Mouse (Mus musculus): ENCODE measurements at regions not wholly inside any gene's neighbourhood (a gene's known extent, or its start where the extent isn't known, plus 50 kb on each side); places are given as distances from the start of the nearest gene placed in this dataset.

DNA sequence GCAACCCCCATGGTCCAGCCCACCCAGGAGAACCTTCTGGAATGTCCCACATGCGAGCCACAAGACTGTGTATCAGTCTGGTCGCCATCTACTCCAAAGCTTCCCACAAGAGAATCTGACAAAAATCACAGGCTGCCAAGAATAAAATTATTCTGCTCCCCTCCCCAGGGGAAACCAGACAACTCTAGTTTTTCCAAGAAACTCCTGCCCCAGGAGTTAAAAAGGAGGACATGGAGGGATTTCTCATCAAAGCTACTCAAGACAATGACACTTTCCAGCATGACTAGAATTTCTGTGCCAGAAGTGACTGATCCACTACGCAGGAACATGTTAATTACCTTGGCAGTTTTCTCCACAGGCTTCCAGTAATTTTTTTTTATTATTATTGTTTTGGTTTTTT lies 98.4 kb downstream of the Psmg1 start:
- DNase-seq (ENCODE audit: inconsistent age in 2 of 2, low spot score in 1 of 2): no peak

DNA sequence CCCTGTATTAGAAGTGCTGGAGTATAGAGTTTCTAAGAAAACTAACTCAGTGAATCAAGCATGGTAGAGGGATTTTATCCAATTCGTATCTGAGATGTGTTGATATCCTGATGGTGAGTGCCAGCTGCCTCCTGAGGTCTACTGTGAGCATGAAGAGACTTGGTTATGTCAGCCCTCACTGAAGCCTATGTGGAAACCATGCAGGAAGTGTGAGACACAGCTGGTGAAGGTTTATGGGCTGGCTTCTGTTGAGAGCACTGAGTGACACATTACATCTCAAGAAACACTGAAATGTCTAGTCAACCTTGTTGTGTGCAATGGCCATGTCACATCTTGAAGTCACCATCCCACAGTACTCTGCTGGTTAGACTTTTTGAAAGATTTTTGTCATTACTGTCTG lies 104.6 kb downstream of the Psmg1 start:
- DNase-seq (ENCODE audit: inconsistent age in 2 of 2, low spot score in 1 of 2): no peak

DNA sequence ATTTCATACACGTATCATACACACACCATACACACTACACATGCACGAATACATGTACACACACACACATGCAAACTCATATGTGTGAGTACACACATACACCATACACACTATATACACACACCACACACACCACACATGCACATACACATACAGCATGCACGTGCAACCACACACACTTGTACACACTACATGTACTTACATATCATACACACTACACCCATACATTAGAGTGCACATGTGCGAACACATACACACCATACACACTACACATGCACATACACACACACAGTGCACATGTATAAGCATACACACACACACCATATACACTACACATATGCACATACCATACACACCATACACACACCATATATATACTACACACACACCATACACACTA lies 117.5 kb downstream of the Psmg1 start:
- DNase-seq (ENCODE audit: inconsistent age in 2 of 2, low spot score in 1 of 2): no peak

DNA sequence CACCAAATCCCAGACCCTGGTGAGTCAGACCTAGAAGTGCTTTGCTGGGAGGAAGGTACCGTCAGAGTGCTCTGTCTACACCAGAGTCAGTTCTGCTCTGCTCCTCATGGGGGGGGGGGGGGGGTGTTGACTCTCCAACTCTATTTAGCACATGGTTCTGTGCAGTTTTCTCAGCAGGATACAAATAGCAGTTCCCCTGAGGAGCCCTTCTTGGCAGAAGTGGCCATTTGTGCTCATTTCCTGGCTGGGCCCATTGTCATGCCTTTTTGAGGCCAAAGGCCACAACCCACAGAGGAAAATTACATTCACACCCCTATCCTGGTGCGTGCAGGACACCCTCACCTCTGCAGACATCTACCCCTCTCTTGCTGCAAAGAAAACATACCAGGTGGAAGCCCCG lies 118.3 kb downstream of the Psmg1 start:
- peak in 1 of 2 experiments; percentile 65 for DNase-seq (ENCODE audit: inconsistent age in 2 of 2, low spot score in 1 of 2)

DNA sequence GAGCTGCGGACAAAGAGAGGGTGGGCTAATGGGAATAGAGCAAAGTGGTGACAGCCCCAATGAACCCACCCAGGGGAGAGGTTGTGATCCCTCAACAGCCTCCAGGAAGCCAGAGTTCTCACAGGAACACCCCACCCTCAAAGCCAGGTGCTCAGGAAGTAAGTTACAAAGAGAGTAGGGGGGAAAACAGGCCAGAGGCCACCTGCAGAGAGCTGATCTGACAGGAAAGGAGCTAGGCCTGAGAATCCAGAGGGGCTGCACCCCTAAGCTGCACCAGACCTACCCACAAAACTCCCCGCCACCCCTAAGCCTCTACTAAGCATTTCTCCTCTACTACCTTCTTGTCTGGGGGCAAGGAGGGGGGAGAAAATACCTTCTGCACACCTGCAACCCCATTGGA lies 120.5 kb downstream of the Psmg1 start:
- DNase-seq (ENCODE audit: inconsistent age in 2 of 2, low spot score in 1 of 2): no peak

DNA sequence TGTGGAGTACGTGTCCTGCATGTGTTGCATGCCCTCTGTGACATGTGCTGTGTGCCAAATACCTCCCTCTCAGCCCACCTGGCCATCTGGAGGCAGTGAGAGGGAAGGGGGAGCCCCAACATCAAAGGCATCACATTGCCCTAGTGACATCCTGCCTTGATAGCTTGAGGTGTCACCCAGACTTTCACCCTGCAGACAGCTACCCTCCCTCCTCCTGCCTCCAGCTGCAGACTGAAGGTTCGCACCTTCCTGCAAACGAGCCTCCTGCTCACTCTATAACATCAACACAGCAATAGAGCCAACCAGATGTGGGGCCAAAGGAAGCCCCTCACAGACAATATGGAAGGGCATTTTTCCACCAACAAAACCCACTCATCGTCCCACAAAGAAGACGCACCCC lies 121.3 kb downstream of the Psmg1 start:
- DNase-seq (ENCODE audit: inconsistent age in 2 of 2, low spot score in 1 of 2): no peak

DNA sequence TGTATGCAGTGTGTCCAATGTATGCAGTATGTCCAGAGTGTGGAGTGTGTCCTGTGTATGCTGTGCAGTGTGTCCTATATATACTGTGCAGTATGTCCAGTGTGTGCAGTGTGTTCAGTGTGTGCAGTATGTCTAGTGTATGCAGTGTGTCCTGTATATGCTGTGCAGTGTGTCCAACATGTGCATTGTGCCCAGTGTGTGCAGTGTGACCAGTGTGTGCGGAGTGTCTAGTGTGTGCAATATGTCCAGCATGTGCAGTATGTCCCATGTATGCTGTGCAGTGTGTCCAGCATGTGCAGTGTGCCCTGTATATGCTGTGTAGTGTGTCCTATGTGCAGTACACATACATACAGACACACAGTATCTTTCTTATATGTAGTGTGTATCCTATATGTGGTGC lies 121.9 kb downstream of the Psmg1 start:
- DNase-seq (ENCODE audit: inconsistent age in 2 of 2, low spot score in 1 of 2): no peak

DNA sequence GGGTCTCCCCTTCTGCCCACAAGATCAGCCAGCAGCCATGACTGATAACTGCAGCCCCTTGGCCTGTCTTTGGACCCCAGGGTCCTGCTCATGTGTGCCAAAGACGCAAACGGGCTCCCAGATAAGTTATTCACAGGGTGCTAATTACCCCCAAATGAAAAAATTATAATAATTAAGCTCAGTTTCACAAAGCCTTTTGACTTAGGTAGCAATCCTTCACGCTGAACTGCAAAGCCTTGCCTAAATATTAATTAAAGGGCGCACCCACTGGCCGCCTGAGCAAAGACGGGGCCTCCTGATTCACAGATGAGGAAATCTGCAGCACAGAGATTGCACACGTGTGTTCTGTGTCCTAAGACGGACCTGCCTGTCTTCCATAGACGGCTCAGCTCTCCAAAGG lies 123.2 kb downstream of the Psmg1 start:
- DNase-seq (ENCODE audit: inconsistent age in 2 of 2, low spot score in 1 of 2): no peak

DNA sequence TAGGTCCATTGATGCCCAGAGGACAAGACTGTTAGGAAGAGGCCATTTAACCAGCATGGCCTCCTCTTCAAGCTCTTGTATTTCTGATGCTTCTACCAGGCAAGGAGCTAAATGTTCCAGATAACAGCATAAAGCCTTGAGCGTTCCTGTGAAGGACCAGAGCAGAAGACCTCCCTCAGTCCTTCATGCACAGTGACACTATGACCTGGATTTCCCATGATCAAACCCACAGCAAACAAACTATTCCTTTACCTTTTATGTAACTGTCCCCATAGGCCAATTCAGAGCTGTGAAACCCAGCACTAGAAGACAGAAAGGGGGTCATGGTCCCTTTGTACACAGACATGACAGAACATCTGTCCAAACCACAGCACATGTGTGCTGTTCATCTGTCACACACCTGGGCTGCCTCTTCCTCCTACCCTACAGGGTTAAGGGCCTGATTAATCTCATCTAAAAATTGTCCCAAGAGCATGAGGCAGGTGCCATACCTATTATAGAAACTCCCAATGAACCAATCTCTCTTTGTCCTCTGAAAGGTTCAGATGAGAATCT lies 123.8 kb downstream of the Psmg1 start:
- DNase-seq (ENCODE audit: inconsistent age in 2 of 2, low spot score in 1 of 2): no peak

DNA sequence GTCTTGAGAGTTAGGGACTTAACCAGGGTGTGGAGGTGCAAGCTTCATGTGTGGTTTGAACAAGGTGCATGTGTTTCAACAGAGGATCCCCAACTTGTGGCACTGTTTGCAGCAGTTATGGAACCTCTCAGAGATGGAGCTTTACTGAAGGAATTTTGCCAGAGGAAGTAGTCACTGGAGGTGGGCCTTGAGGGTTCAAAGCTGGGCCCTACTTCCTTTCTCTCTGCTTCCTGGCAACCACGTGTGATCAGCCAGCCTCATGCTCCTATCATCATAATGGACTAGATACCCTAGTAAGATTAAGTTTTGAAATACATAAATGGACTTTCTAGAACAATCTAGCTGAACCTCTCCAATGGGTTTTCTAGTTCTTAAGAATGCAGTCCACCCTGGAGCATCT lies 125.2 kb downstream of the Psmg1 start:
- DNase-seq (ENCODE audit: inconsistent age in 2 of 2, low spot score in 1 of 2): no peak

DNA sequence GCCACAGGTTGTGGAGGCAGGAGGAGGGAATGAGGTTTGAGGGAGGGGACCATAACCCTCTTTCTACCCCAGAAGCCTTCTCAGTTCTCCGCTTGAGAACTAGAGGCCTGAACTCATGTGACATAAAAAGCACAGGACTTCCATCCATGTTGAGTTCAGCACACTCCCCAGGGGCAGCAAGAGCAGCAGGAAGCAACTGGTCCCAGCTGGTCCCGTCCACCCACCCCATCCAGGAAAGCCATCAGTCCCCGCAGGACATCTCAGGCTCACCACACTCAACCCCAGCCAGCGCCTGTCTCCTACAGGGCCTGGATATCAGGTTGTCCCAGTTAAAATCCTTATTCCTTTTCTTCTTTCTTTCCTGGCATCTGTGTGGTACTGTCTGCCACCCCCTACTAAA lies 126.1 kb downstream of the Psmg1 start:
- DNase-seq (ENCODE audit: inconsistent age in 2 of 2, low spot score in 1 of 2): no peak

DNA sequence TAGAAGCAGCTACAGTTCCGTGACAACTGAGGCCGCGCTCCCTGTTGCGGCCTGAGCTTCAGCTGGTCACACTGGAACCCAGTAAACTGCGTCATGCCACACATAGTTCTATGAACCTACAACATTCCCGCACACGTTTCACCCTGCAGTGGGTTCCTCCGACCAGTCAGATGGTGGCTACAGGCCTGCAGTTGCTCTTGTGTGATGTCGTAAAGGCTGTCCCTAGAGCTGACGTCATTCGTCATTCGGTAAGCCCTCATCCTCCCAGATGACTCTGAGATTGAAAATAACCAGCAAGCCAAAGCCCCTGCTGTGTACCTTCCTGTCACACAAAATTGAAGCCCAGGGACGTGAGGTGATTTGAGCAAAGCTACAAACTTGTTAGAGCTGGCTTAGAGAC lies 126.7 kb downstream of the Psmg1 start:
- DNase-seq (ENCODE audit: inconsistent age in 2 of 2, low spot score in 1 of 2): no peak

DNA sequence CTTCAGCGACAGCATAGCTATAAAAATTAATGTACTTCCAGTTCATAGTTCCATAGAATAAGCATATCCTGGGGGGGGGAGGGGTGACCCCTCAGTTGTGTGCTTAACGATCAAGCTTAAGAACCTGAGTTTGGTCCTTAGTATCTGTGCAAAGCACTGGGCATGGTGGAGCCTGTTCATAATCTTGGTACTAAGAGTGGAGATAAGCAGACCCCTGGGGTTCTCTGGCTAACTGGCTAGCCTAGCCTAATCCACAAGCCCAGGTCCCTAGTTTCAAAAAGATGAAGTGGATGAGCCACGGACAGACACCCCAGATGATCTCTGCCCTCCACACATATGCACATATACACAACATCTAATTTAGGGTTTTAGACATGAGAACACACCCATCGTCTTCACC lies 127.2 kb downstream of the Psmg1 start:
- no peak for DNase-seq (ENCODE audit: inconsistent age in 2 of 2, low spot score in 1 of 2)

DNA sequence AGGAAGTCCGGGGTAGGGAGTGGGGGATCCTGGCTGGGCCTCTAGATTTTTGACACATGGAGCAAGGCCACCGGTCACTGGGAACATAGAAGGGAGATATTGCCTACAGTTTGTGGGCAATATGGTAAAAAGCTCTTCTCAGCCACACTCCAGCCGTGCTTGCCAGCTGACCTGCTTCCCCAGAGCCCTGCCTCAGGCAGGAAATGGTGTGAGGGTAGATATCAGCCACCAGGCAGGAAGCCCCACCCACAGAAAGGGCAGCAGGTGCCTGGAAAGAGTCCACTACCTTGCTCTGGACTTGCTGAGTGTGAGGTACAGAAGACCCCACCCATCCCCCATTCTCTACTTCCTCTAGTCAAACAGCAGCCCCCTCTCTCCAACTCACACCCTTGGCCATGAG lies 128.1 kb downstream of the Psmg1 start:
- DNase-seq (ENCODE audit: inconsistent age in 2 of 2, low spot score in 1 of 2): peak; percentile 43 to 58

DNA sequence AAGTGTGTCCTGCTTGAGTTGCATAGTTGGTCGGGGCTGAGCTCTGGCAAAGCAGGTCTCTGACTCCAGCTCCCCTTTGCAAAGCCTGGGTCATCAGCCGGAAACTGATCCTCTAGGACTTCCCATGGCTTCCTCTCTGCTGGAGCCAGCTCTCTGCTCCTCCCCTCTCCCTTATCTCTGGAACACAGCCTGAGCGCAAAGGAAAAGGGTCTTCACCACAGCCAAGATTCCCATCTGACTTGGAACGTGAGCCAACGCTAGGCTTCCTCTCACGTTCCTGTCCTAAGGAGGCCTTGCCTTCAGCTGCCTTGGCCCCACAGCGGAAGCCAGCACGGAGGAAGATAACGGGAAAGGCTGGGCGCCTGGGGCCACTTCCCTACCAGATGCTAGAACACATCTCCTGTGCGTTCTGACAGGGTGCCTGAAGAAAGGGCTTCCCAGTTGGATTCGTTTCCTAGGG lies 129.5 kb downstream of the Psmg1 start:
- peak; percentile 76 to 81 for DNase-seq (ENCODE audit: inconsistent age in 2 of 2, low spot score in 1 of 2)

DNA sequence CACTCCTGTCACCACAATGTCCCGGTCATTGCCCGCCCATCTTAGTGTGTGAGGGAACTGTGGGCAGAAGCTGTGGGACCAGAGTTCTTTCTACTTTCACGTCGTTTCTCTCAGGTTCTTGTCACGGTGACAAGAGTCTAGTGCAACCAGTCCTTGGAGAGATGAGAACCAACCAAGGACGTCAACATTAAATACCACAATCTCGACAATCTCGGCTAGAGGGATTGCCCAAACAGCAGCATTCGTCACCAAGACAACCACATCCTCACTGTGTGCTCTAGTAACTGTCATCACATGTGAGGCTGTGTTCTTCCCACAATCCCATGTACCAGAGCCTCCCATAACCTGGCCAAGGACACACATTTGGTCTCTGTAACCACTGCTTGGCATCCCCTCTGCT lies 129.9 kb downstream of the Psmg1 start:
- no peak for DNase-seq (ENCODE audit: inconsistent age in 2 of 2, low spot score in 1 of 2)

DNA sequence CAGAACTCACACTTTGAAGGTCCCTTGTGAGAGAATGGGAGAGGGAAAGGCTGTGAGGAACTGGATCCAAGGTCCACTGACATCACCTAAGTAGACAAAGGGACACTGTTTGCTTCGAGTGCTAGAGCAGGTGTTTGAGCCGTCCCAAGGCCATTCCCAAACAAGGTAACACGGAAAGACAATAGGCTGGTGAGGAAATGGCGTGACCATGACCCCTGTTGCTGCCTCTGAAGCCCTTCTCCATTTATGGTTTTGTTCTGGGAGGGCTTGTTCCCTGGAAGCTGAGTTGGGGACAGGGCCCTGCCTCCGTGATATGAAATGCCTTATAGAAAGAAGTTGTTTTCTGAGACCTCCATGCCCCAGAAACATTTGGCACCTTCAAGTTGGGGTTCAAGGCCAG lies 130.6 kb downstream of the Psmg1 start:
- no peak for DNase-seq (ENCODE audit: inconsistent age in 2 of 2, low spot score in 1 of 2)

DNA sequence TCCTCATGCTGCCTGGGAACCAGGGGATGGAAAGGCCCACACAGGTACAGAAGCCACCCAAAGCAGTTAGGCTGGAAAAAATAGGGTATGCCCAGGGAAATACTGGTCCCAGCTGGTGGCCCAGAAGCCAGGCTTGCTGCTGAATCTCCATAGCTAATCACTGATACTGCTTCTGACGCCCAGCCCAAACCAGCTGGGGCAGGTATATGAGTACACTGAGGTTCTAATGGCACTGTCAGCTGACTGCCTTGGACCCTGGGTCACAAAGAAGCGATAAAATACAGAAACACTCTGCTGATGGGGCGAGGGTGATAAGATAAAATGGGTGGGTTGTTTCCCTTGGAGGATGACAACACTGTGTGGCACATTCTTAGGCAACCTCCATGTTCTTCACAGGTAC lies 133.4 kb downstream of the Psmg1 start:
- DNase-seq (ENCODE audit: inconsistent age in 2 of 2, low spot score in 1 of 2): no peak

DNA sequence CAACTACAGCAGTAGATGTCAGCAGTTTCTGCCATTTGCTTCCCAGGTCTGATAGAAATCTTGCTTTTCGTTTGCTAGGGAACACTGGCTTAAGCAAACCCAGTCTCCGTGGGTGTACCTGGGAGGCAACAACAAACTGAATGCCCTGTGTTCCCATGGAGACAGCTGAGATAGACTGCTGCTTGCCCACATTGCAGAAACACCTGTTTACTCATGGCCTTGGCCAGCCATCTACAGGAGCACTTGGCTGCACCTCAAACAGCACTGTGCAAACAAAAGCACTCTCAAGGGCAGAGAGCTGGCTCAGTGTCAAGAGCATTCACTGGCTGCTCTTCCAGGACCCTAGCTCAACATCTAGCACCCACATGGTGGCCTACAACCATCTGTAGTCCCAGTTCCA lies 135.5 kb downstream of the Psmg1 start:
- peak; percentile 54 to 83 for DNase-seq (ENCODE audit: inconsistent age in 2 of 2, low spot score in 1 of 2)

DNA sequence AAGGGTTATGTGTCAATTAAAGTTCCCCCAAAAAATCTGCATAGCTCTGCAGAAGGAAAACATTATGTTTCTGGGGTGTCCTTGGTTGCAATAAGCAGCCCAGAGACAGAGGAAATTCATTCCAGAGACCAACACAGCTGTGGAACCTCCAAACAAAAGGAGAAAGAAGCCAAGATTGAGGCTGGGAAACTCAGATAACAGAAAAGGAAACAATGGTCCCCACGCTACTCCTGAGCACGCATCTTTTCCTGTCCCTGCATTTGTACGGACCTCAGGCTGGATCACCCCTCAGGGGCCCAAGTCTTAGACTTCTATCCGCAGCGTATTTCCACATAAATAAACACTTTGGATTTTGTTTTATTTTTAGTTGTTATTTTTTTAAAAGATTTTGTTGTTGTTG lies 138.9 kb downstream of the Psmg1 start:
- DNase-seq (ENCODE audit: inconsistent age in 2 of 2, low spot score in 1 of 2): no peak

DNA sequence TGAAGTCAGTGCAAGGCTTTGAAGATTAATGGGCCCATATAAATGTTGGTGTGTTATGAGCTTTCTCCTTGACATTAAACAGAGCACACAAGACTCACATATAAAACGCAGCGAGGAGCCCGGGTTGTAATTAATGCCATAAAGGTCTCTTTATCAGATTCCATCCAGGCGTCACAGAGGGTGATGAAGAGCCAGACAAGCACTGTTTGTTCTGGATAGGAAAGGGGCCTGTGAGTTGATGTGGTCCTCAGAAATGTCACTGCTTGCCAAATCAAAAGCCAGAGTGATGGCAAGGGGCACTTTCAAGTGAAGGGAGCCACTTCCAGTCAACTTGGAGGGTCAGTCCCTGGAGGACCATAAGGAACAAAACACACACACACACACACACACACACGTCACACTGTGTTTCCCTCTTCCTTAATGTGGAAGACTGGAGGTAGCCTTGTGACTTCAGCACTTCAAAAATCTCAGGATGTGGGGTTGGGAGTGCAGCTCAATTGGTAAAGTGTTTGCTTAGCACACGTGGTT lies 142.1 kb downstream of the Psmg1 start:
- peak in 1 of 2 experiments; percentile 43 for DNase-seq (ENCODE audit: inconsistent age in 2 of 2, low spot score in 1 of 2)

DNA sequence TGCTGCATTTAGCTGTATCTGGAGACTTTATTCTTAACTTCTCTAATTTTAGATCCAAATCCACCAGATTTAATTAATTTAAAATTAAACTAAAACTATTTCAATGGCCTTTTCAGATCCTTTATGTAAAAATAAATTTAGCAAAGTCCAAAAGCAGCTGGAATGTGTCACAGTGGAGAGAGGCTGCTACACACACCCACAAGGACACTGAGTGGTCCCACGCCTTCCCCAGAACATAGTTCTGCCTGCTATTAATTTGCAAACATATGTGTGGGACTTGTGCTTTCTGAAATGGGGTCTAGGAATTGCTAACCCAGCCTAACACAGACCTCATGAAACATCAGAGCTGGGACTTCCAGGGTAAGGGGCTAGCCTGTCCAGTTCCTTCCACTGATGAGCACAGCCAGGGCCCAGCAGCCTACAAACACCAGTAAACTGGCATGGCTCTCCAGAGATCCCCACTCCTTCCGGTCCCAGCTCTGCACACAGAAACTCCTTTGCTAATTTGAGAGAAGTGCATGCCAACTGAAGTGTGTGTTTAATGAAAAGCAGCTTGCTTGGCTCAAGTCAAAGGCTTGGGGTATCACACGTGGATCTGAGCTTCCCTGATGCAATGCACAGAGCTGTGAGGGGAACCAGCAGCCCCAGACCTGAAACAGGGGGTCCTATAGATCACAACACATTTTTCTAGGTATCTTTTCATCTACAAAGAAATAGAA lies 142.8 kb downstream of the Psmg1 start:
- DNase-seq (ENCODE audit: inconsistent age in 2 of 2, low spot score in 1 of 2): no peak

DNA sequence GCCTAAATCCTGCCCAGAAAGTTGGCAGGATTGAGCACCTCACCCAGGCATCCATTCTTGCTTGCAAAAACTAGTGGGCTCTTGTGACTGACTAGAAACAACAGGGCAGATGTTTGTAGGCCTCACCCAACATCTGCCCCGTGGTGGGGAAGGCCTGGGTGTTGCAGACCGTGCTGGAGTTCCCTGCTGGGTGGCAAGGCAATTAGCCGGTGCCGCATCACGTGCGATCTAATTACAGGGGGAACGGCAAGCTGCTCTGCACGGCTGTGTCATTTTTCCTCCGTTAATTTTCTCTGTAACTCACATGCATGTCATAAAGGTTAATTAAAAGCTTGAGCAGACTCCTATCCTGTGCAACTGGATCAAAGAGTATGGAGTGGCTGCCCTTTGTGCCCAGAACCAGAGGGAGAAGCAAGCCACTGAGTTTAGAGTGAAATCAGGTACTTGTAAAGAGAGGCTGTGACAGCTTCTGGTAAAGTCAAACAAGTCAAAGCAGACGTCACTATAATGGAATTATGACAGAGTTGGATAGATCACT lies 143.5 kb downstream of the Ets2 start:
- DNase-seq (ENCODE audit: inconsistent age in 2 of 2, low spot score in 1 of 2): no peak
